Mouse (Mus musculus): ENCODE data around the gene Aqp12. TPM values are rescaled to one million over a fixed set of nuclear protein-coding genes. Genes with fewer than 3 reads are reported as not detected.

Aqp12 gene
- polyA plus RNA-seq, 1 experiment from 2014 or later, result 8.3 TPM

DNA sequence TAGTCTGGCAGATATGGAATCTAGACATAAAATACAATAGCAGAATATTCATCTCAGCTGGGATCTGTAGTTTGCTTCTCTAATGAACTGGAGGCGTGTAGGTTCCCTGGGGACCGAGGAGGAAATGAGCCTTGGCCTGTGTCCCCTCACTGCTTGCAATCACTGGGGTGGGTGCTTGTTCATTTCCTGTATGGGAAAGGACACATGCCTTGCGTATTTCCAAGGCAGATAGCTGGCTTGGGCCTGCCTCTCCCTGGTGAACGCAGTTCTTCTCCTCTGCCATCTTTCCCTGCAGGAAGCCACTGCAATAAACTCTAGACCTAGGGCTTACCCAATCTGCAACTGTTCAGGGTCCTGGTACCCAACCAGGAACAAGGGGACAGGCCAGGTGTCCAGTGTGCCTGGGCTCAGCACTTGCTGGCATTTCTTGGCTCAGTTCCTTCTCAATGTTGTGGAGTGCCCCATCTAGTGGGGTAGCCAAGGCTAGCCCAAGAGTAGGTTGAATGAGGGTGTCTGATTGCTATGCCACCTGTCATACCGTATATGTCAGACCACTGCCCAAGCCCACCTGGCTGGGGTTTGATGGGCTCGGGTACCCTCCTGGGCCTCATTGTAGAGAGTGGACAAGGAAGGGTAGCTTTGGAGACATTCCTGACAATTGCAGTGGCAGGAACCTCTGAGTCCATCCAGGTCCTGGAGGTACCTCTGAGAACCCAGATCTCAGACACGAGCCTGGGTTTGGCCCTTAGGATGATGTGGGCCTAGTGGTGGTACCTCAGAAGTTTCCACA is 24.9 kb upstream of the Aqp12 start:
- Histone ChIP-seq H3K4me3 (ENCODE audit: low read length) (no peak overlapping the region), H3K9me3 (ENCODE audit: control insufficient read depth, low read length) (no peaks in the 10 kb centered on the region), H3K27ac (ENCODE audit: low read length) (no peak overlapping the region), H3K9ac (ENCODE audit: low read depth, low read length) (no peak overlapping the region), H3K27me3 (replicated peaks; ENCODE audit: control insufficient read depth, insufficient read depth, low read length) (no peaks in the 10 kb centered on the region), H3K4me1 (ENCODE audit: control insufficient read depth, insufficient read depth, low read length) (peaks cover 3% of the 10 kb centered on the region), H3K36me3 (ENCODE audit: control insufficient read depth, insufficient read depth, low read length) (0 out of 2 replicates have a peak, but pooled peaks cover 2% of the 10 kb centered on the region), H3K4me2 (ENCODE audit: low read depth, low read length) (no peak overlapping the region)
- 82% methylated on average over 7 of the region's 7 CpGs for WGBS
- ATAC-seq, result no peak

DNA sequence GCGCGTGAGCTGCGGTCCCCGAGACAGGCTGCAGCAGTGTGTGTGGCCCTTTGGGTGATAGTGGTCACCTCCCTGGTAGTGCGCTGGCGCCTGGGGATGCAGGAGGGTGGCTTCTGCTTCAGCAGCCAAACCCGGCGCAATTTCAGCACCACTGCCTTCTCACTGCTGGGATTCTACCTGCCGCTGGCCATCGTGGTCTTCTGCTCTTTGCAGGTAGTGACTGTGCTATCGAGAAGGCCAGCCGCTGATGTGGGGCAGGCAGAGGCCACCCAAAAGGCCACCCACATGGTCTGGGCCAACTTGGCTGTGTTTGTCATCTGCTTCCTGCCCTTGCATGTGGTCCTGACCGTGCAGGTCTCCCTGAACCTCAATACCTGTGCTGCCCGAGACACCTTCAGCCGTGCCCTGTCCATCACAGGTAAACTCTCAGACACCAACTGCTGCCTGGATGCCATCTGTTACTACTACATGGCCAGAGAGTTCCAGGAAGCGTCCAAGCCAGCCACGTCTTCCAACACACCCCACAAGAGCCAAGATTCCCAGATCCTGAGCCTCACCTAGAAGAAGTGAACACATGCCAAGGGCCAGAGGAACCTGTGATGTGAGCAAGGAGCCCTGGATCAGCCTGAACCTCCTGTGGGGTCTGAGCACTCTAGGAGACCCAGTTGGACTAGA is 23.1 kb upstream of the Aqp12 start:
- ATAC-seq, result no peak
- H3K27ac ChIP-seq (ENCODE audit: low read length), result no peak overlapping the region
- H3K27me3 ChIP-seq (replicated peaks; ENCODE audit: control insufficient read depth, insufficient read depth, low read length), result no peaks in the 10 kb centered on the region
- H3K4me3 ChIP-seq (ENCODE audit: low read length), result no peak overlapping the region
- 0 out of 2 replicates have a peak, but pooled peaks cover 2% of the 10 kb centered on the region for H3K36me3 ChIP-seq (ENCODE audit: control insufficient read depth, insufficient read depth, low read length)
- peaks cover 3% of the 10 kb centered on the region for H3K4me1 ChIP-seq (ENCODE audit: control insufficient read depth, insufficient read depth, low read length)
- no peaks in the 10 kb centered on the region for H3K9me3 ChIP-seq (ENCODE audit: control insufficient read depth, low read length)
- no peak overlapping the region for H3K4me2 ChIP-seq (ENCODE audit: low read depth, low read length)
- WGBS, result 90% methylated on average over 17 of the region's 17 CpGs
- no peak overlapping the region for H3K9ac ChIP-seq (ENCODE audit: low read depth, low read length)

DNA sequence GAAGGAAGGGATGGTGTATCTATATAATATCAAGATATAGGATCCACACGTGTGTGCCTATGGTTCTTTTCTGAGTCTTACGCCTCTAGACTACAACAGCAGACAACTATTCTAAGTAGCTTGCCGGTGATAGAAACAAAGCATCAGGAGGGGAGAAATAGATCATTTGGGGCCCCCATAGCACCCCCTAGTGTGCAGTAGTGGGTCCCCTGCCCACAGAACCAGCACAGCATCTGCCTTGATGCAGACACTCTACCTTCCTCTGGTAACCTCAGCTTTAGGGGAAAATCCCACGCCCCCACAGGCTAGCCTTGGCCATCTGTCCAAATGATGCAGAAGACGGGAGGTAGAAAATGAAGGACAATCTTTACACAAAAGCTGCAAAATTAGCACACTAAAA is 21.1 kb upstream of the Aqp12 start:
- no peak overlapping the region for H3K27ac ChIP-seq (ENCODE audit: low read length)
- H3K9ac ChIP-seq (ENCODE audit: low read depth, low read length), result no peak overlapping the region
- H3K27me3 ChIP-seq (replicated peaks; ENCODE audit: control insufficient read depth, insufficient read depth, low read length), result no peaks in the 10 kb centered on the region
- no peaks in the 10 kb centered on the region for H3K4me1 ChIP-seq (ENCODE audit: control insufficient read depth, insufficient read depth, low read length)
- 0 out of 2 replicates have a peak, but pooled peaks cover 2% of the 10 kb centered on the region for H3K36me3 ChIP-seq (ENCODE audit: control insufficient read depth, insufficient read depth, low read length)
- no peak overlapping the region for H3K4me3 ChIP-seq (ENCODE audit: low read length)
- no peaks in the 10 kb centered on the region for H3K9me3 ChIP-seq (ENCODE audit: control insufficient read depth, low read length)
- 87% methylated on average over 5 of the region's 5 CpGs for whole genome bisulfite sequencing
- no peak for ATAC-seq
- H3K4me2 ChIP-seq (ENCODE audit: low read depth, low read length), result no peak overlapping the region

DNA sequence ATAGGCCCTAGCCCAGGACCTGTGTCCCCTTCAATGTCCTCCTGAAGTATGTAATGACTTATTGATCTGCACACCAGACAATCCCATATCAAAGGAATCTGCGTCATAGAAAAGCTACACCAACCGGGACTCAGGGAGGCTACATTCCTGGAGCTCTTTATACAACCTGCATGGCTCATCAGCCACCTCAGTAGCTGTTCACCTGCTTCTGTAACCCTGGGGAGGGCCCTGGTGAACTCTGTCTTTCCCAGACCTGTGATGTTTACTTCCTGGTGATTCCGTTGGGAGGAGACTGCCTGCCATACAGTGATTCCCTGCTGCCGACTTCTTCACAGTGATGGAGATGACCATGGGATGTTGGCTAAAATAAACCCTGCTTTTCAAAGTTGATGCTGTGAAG is 17.2 kb upstream of the Aqp12 start:
- H3K4me1 ChIP-seq (ENCODE audit: control insufficient read depth, insufficient read depth, low read length), result no peaks in the 10 kb centered on the region
- 40% methylated on average over 4 of the region's 4 CpGs for WGBS
- peak; percentile 57; the same call in 1 of the 2 replicates for ATAC-seq

DNA sequence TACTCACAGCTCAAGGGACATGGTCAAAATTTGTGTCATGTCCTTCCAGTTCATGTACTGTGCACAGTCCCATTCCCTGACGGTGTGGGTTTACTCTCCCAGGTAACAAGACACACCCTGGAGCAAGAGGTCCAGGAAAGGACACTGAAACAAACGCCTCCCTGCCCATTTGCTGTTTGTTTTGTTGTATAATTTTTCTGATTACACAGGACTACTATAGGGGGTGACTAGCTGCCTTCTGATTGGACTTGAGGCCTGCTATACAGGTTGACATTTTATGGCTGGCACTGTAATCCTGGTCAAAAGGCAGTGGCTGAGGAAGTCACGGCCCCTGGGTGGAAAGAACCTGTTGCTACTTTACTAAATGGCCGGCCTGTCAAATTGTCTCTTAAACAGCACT is 16.2 kb upstream of the Aqp12 start:
- WGBS, result 50% methylated on average over 4 of the region's 4 CpGs
- H3K27ac ChIP-seq (ENCODE audit: low read length), result no peak overlapping the region
- no peak overlapping the region for H3K9ac ChIP-seq (ENCODE audit: low read depth, low read length)
- no peak overlapping the region for H3K4me3 ChIP-seq (ENCODE audit: low read length)
- no peaks in the 10 kb centered on the region for H3K9me3 ChIP-seq (ENCODE audit: control insufficient read depth, low read length)
- no peak overlapping the region for H3K4me2 ChIP-seq (ENCODE audit: low read depth, low read length)
- H3K4me1 ChIP-seq (ENCODE audit: control insufficient read depth, insufficient read depth, low read length), result no peaks in the 10 kb centered on the region
- no peaks in the 10 kb centered on the region for H3K27me3 ChIP-seq (replicated peaks; ENCODE audit: control insufficient read depth, insufficient read depth, low read length)
- no peaks in the 10 kb centered on the region for H3K36me3 ChIP-seq (ENCODE audit: control insufficient read depth, insufficient read depth, low read length)
- peak; percentile 70 for ATAC-seq

More for the DNA sequence above, 17.2 kb upstream of the Aqp12 start:
- no peak overlapping the region for H3K9ac ChIP-seq (ENCODE audit: low read depth, low read length)
- H3K4me2 ChIP-seq (ENCODE audit: low read depth, low read length), result no peak overlapping the region
- H3K4me3 ChIP-seq (ENCODE audit: low read length), result no peak overlapping the region
- no peak overlapping the region for H3K27ac ChIP-seq (ENCODE audit: low read length)
- H3K9me3 ChIP-seq (ENCODE audit: control insufficient read depth, low read length), result no peaks in the 10 kb centered on the region
- no peaks in the 10 kb centered on the region for H3K36me3 ChIP-seq (ENCODE audit: control insufficient read depth, insufficient read depth, low read length)
- H3K27me3 ChIP-seq (replicated peaks; ENCODE audit: control insufficient read depth, insufficient read depth, low read length), result no peaks in the 10 kb centered on the region

DNA sequence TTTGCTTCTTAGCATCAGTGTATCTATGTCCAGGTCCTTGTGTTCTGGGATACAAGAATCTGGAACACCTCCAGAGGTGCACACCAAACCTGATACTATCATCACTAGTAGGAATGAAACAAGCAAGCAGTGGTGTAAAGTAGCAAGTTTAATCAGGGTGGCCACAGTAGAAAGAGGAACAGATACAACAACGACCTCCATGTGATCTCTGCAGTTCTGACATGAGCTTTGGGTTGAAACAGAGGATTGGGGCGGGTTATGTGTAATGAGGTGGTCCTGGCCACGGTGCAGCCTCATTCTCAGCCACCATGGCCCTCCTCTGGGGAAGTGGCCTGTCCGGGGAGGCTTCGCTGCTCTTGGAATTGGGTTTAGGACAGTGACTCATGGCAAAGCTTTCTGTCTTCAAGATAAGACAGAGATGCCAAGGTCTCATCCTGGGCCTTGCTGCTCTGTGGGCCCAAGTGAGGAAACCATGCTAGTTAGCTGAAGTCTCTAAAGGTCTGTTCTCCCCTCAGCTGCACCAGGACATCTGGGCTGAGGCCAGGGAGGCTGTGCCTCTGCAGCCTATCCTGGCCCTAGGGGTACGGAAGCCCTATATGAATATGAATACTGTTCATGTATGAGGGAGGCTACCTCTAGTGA is 13.8 kb upstream of the Aqp12 start:
- no peaks in the 10 kb centered on the region for H3K9me3 ChIP-seq (ENCODE audit: control insufficient read depth, low read length)
- H3K9ac ChIP-seq (ENCODE audit: low read depth, low read length), result no peak overlapping the region
- H3K36me3 ChIP-seq (ENCODE audit: control insufficient read depth, insufficient read depth, low read length), result no peaks in the 10 kb centered on the region
- H3K27ac ChIP-seq (ENCODE audit: low read length), result no peak overlapping the region
- H3K4me2 ChIP-seq (ENCODE audit: low read depth, low read length), result no peak overlapping the region
- no peak overlapping the region for H3K4me3 ChIP-seq (ENCODE audit: low read length)
- H3K4me1 ChIP-seq (ENCODE audit: control insufficient read depth, insufficient read depth, low read length), result no peaks in the 10 kb centered on the region
- 79% methylated on average over 6 of the region's 6 CpGs for WGBS
- no peaks in the 10 kb centered on the region for H3K27me3 ChIP-seq (replicated peaks; ENCODE audit: control insufficient read depth, insufficient read depth, low read length)
- no peak for ATAC-seq

DNA sequence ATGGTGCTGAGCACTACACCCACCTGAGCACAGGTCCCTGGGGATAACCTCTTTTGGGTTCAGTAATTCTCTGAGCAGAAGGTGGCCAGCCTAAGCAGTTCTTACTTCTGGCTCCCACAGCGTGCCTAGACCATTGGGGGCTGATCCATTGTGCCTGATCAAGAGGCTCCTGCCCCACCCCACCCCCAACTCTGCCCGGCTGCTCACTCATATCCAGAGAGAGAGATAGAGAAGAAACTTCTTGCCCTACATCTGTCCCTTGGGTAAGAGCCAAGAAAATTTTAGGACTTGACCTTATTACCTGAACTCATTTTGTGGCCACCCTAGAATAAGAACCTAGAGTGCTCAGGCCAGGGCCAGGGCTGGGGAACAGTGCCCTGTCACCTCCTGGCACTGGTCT is 13.3 kb upstream of the Aqp12 start:
- Histone ChIP-seq H3K9me3 (ENCODE audit: control insufficient read depth, low read length) (no peaks in the 10 kb centered on the region), H3K4me1 (ENCODE audit: control insufficient read depth, insufficient read depth, low read length) (no peaks in the 10 kb centered on the region), H3K27me3 (replicated peaks; ENCODE audit: control insufficient read depth, insufficient read depth, low read length) (no peaks in the 10 kb centered on the region), H3K9ac (ENCODE audit: low read depth, low read length) (no peak overlapping the region), H3K36me3 (ENCODE audit: control insufficient read depth, insufficient read depth, low read length) (no peaks in the 10 kb centered on the region), H3K27ac (ENCODE audit: low read length) (no peak overlapping the region), H3K4me3 (ENCODE audit: low read length) (no peak overlapping the region), H3K4me2 (ENCODE audit: low read depth, low read length) (no peak overlapping the region)
- no peak for ATAC-seq
- 78% methylated on average over 2 of the region's 2 CpGs for WGBS

DNA sequence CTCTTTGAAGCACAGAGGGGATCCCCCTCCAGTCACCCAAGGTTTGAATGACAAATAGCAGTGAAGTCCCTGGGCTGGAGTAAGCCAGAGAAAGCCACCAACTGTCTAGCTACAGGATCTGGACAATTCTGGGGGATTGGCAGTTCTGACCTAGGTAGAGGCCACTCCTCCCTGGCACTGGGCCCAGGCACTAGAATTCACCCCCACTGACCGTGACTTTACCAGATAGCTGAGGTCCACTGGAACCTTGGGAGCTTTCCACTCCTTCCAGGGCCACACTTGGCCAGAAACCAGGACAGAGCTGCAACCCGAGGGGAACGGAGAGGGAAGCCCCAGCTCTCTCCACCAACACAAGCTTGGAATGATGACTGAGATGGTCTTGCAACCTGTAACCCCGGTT is 3.1 kb downstream of the Aqp12 start:
- Histone ChIP-seq H3K4me1 (ENCODE audit: control insufficient read depth, insufficient read depth, low read length) (no peaks in the 10 kb centered on the region), H3K4me3 (ENCODE audit: low read length) (no peak overlapping the region), H3K9ac (ENCODE audit: low read depth, low read length) (no peak overlapping the region), H3K9me3 (ENCODE audit: control insufficient read depth, low read length) (no peaks in the 10 kb centered on the region), H3K4me2 (ENCODE audit: low read depth, low read length) (no peak overlapping the region), H3K27me3 (replicated peaks; ENCODE audit: control insufficient read depth, insufficient read depth, low read length) (no peaks in the 10 kb centered on the region; the same call in 1 of the 2 replicates), H3K27ac (ENCODE audit: low read length) (no peak overlapping the region), H3K36me3 (ENCODE audit: control insufficient read depth, insufficient read depth, low read length) (no peaks in the 10 kb centered on the region)
- peak; percentile 34; the same call in 1 of the 2 replicates for ATAC-seq
- 61% methylated on average over 4 of the region's 4 CpGs for WGBS

DNA sequence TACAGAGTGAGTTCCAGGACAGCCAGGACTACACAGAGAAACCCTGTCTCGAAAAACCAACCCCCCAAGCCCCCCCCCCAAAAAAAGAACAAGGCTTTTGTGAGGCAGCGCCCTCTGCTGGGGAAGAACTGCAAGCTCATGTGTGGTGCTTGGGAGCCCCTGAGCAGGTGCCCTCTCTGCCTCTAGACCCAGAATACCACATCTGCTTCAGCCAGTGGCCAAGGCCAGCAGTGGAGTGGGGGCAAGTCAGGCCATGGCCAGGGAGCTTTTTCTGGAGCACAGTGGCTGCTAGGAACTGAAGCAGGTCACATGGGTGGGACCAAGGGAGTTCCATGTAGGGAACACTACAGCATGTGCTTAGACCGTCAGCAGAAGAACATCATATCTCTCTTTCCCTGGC is 4.6 kb downstream of the Aqp12 start:
- Histone ChIP-seq H3K4me2 (ENCODE audit: low read depth, low read length) (no peak overlapping the region), H3K27ac (ENCODE audit: low read length) (no peak overlapping the region), H3K36me3 (ENCODE audit: control insufficient read depth, insufficient read depth, low read length) (no peaks in the 10 kb centered on the region), H3K27me3 (replicated peaks; ENCODE audit: control insufficient read depth, insufficient read depth, low read length) (no peaks in the 10 kb centered on the region; the same call in 1 of the 2 replicates), H3K4me3 (ENCODE audit: low read length) (no peak overlapping the region), H3K9ac (ENCODE audit: low read depth, low read length) (no peak overlapping the region), H3K4me1 (ENCODE audit: control insufficient read depth, insufficient read depth, low read length) (no peaks in the 10 kb centered on the region), H3K9me3 (ENCODE audit: control insufficient read depth, low read length) (no peaks in the 10 kb centered on the region)
- no peak for ATAC-seq
- 34% methylated on average over 3 of the region's 3 CpGs for WGBS

All from intestine, embryonic 16.5 days (tissue).